Mouse (Mus musculus) MEL (cell line): ENCODE data around the gene Pmpca.

Experiments
- E2F4 ChIP-seq: IDR thresholded peaks from 2 replicates; pipeline ENCODE4 v1.6.1; 2011; ENCODE audit warnings: low read depth, low read length, improper control_type of control experiment, borderline replicate concordance
- GABPA ChIP-seq: IDR thresholded peaks from 2 replicates; pipeline ENCODE4 v1.6.1; 2012; ENCODE audit warnings: low read depth, mild to moderate bottlenecking, inconsistent platforms, low read length, improper control_type of control experiment, moderate library complexity
- GATA1 ChIP-seq: IDR thresholded peaks from 2 replicates; pipeline ENCODE4 v1.6.1; 2011; ENCODE audit warnings: low read depth, low read length, improper control_type of control experiment
- MEF2A ChIP-seq: IDR thresholded peaks from 2 replicates; pipeline ENCODE4 v1.6.1; 2014; ENCODE audit warnings: low read depth, mild to moderate bottlenecking, inconsistent platforms, low read length, improper control_type of control experiment; ENCODE audit not compliant: poor library complexity, insufficient replicate concordance, severe bottlenecking; ENCODE audit errors: extremely low read depth
- POLR2A ChIP-seq, 2 experiments: IDR thresholded peaks; 2 replicates each; pipeline ENCODE4 v1.6.1; 2011 to 2012; ENCODE audit warnings: low read length in 2 of 2, mild to moderate bottlenecking in 2 of 2, control low read depth in 1 of 2, improper control_type of control experiment in 1 of 2, low read depth in 1 of 2, moderate library complexity in 1 of 2; ENCODE audit not compliant: control insufficient read depth in 1 of 2, insufficient read depth in 1 of 2, poor library complexity in 1 of 2
- POLR2AphosphoS2 ChIP-seq: IDR thresholded peaks from 2 replicates; pipeline ENCODE4 v1.6.1; 2011; ENCODE audit warnings: low read length, improper control_type of control experiment
- POLR2AphosphoS5 ChIP-seq: IDR thresholded peaks from 2 replicates; pipeline ENCODE4 v1.6.1; 2012; ENCODE audit warnings: low read depth, borderline replicate concordance, mild to moderate bottlenecking, inconsistent platforms, low read length, moderate library complexity, mixed read lengths
- TBP ChIP-seq: IDR thresholded peaks from 2 replicates; pipeline ENCODE4 v1.8.0; 2011; ENCODE audit warnings: low read depth, low read length, improper control_type of control experiment

GRCm38 (mm10) chr2:26367911-26368310 is 21.2 kb upstream of the Pmpca start:
- TF ChIP-seq POLR2A (IDR thresholded peaks at IDR 0.05; ENCODE audit: control insufficient read depth in 1 of 2, insufficient read depth in 1 of 2, low read depth in 1 of 2, low read length in 2 of 2, poor library complexity in 1 of 2): no peak
- no peak for TF ChIP-seq E2F4
- no peak for TF ChIP-seq TBP
- TF ChIP-seq GATA1: no peak
- no peak for TF ChIP-seq GABPA
- TF ChIP-seq POLR2AphosphoS5: no peak
- TF ChIP-seq MEF2A: no peak
- no peak for TF ChIP-seq POLR2AphosphoS2
